Mouse (Mus musculus) retina, postnatal 1 day (tissue): ENCODE measurements around the gene Aff1.

Experiments used
- DNase-seq: peaks from one replicate; pipeline ENCODE4 v3.0.0-alpha.2; 2012

Gene Aff1

DNA sequence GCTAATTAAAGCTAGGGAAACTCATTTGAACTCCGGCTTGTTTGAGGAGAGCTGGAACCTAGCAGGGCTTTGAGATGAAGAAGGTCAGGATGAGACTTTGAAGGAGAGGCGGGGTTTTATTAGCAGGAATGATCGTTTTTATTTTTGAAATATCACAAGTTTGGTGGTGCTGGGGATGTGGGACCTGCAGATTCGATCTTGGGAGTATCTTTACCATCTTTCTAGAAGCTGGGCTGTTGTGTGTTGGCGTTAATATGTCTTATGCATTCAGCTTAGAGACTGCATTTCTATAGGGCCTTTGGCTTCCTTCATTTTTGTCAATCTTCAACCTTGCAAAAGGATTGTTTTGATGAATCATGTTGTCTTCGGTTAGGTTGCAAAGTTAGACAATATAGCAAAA lies 1.9 kb downstream of the Aff1 start:
- no peak for DNase-seq

DNA sequence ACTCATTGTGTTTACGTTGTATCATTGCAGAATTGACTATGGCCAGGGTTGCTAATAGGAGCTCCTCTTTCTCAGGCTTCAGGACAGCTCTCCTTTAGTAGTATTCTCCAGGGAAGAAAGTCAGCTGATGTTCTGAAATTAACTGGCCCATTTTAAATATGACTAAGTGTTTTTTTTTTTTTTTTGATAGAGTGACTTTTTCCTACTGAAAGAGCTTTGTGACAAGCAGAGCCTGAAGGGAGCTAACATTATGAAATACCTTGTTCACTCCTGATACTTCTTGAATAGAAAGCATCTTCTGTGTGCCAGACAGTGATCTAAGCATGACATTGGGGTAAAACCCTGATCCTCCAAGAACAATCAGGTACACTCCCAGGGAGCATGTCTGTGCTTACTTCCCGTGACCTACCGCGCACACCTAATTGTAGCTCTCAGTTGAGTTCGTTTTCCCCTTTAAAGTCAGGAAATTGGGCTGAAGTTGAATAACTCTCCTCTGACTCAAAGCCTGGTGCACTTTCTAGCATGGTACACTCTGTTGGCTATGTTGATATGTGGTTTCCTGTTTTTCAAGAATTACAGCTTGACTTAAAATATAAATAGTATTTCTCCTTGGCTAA lies 5.8 kb downstream of the Aff1 start:
- no peak for DNase-seq

DNA sequence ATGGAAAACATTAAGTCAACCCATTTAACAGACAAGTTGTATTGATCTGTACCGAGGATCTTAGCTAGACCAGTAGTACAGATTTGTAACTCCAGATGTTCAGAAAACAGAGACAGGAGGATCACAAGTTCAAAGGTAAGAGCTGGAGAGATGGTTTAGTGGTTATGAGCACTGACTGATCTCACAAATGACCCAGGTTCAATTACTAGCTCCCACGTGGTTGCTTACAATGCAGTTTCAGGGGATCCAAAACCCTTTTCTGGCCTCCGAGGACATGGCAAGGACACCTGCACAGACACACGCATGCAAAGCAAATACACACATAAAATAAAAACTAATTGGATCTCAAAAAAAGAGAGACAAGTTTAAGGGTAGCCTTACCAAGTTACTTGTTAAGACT lies 6.4 kb downstream of the Aff1 start:
- DNase-seq, result no peak

DNA sequence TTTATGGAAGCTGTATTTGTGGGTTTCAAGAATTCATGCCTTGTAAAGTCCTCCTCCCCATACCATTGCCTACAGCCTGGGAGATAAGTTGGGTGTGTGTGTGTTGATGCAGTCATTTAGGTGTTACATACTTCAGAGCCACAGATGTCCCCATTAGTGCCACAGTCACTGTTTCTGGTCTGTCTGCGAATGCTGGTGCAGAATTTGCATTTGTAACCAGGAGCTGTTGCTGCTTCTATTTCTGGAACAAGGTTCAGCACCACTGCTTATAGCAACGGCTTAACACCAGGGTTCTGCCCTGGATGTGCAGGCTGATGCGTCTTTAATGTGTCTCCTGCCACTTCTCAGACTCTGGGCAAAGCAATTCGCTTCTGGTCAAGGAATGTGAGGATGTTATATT lies 7.4 kb downstream of the Aff1 start:
- no peak for DNase-seq

DNA sequence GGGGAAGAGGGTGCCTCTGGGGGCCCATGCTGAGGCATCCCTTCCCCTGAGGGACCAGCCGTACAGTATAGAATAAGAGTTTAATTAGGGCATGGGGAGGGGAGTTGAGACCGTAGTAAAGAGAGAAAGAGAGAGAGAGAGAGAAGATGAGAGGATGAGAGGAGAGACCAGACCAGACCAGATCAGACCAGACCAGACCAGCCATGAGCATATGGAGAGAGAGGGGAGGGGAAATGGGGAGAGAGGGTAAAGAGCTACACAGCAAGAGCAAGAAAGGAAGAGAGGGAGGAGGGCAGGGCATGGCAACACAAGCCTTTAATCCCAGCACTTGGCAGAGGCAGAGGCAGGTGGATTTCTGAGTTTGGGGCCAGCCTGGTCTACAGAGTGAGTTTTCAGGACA lies 8.5 kb downstream of the Aff1 start:
- no peak for DNase-seq

DNA sequence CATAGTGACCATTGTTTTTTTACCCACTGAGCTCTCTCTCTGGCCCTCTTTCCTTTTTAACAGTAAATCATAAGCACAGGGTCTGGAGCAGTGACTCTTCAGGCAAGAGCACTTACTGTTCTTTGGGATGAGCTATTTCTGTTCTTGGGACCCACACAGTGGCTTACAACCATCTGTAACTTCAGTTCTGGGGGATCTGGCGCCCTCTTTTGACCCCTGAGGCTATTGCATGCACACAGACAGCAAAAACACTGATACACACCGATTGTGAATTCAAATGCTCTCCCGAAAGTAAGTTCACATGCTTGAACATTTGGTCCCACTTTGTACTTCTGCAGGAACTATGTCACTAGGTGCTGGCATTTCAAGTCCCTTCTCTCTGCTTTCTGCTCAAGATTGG lies 9.3 kb downstream of the Aff1 start:
- DNase-seq, result no peak

DNA sequence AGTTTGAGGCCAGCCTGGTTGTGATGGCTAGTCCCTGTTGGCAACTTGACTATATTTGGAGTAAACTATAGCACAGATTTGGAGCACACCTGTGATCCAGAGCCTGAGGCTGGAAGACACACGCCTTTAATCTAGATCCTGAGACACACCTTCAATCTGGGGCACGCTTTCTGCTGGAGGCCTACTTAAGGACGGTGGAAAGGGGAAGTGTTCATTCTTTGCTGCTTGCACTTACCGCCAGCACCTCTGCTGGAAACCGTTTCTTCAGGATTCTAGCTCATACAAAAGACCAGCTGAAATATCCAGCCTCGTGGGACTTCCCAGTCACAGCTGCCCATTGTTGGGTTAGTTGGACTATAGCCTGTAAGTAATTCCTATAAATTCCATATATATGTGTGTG lies 10.4 kb downstream of the Aff1 start:
- DNase-seq, result no peak

DNA sequence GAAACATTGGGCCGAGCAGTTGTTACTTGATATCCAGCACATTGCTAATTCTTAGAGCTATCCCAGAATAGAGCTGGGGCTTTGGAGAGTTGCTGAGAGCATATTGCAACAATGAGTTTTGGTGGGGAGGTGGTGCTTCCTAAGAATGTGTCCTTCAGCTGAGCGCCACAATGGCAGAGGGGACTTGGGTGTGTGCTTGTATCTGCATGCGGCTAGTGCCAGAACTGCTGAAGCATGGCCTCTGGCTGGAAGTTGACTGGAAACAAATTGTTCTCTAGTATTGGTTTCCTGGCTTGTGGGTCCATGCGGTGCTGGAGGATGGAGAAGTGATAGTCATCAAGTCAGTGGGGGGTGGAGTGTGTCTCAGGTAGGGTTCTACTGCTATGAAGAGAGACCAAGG lies 13.2 kb downstream of the Aff1 start:
- DNase-seq, result no peak

DNA sequence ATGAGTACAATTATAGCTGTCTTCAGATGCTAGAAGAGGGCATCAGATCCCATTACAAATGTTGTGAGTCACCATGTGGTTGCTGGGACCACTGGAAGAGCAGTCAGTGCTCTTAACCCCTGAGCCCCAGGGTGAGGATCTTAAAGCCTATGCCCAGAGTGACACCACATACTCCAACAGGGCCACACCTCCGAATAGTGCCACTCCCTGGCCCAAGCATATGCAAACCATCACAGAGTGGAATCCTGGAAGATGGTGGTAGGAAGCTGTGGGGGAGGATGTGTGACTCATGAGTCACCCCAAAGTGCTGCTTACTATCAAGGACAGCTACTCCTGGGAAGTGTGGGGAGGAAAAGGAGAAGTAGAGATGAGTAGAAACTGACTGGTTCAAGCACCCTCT lies 13.7 kb downstream of the Aff1 start:
- DNase-seq, result no peak

DNA sequence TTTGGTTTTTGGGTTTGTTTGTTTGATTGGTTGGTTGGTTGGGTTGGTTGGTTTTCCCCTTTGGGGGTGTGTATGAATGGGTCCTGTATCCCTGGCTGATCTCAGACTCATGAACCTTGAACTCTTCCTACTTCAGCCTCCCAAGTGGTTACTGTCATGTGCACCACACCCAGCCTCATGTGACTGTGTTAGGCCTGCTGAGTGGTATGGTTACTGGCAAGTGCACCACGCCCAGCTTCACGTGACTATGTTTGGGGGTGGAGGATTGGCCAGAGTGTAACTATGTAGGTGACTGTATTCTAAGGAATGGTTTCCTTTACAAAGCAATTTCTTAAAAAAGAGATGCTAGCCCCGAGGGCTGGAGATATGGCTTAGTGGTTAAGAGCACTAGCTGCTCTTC lies 16.9 kb downstream of the Aff1 start:
- no peak for DNase-seq

DNA sequence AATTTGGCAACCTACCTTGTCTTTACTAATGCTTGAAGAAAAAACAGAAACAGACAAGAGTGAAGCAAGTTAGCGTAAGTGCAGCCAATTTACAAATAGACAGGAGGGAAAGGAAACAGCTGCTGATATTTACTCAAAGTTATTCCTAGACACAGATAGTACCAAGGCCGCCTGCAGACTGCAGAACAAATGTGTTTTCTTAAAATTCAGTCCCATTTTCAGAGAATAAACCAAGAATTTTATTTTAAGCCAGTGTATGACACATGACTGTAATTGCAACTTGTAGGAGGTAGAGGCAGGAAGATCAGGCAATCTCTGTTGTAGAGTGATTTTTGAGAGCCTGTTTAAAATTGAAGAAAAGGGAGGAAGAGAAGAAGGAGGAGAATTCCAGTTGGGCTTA lies 19.7 kb downstream of the Aff1 start:
- DNase-seq, result no peak

DNA sequence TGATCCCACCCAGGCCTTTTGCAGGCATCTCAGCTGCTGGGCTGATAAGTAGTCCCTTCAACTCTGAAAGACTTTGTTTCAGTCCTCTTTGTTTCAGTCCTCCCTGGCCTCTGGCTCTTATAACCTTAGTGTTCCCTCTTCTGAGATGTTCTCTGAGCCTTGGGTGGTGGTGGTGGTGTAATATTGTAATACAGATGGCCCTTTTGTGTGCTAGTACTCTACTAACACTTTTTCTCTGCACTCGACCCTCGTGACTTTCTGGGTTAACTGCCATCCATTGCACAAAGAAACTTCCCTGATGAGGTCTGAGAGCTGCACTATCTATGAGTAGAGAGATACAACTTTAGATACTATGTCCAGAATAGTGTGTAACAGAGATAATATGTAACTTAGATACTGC lies 21.2 kb downstream of the Aff1 start:
- DNase-seq, result no peak

DNA sequence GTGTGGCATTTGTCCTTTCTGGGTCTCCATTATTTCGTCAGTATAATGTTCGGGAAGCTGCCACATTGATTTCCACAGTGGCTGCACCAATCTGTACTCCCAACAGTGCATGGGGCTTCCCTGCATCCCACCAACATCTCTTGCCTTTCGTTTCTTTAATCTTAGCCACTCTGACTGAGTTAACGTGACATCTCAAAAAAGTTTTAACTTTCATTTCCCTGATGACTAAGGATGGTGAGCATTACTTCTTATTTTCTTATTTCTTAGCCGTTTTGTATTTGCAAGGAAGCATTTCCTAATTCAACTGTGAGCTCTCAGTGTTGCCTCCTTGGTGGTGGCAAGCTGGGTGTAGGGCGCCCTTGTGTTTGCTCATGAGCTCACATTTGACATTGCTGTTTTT lies 22.8 kb downstream of the Aff1 start:
- DNase-seq, result no peak

DNA sequence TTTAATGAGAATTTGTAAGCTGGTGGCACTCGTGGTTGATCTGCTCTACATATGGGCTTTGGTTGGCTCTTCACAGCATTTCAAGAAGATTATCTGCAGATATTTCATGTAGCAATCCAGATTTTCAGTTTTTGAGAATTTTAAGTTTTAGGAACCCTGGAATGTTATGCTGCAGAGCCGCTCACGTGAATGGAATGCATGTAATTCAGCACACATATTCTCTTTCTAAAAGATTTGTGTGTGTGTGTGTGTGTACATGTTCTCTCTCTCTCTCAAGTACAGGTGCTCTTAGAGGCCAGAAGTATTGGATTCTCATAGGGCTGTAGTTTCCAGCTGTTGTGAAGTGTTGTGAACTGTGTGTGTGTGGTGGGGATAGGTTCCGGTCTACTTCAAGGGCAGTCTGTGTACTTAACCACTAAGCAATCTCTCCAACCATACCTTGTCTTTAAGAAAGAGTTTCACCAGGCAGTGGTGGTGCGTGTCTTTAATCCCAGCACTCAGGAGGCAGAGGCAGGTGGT lies 24.7 kb downstream of the Aff1 start:
- DNase-seq, result no peak

DNA sequence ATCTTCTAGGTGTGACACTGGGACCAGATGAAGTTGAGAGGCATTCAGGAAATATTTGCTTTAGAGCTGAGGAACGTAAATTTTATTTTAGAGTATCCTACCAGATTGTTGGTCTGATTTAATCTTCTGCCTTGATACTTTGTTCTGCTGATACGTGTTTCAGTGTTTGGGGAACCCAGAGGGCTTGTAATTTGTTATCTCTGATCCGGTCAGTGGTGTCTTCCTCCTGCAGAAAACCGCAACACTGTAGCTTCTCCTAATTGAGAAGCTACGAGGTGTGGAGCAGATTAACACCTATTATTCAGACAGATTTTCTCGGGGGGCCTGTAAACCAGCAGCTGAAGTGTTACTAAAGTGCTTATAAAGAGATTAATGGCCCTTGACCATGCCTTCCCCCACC lies 27.0 kb downstream of the Aff1 start:
- no peak for DNase-seq

DNA sequence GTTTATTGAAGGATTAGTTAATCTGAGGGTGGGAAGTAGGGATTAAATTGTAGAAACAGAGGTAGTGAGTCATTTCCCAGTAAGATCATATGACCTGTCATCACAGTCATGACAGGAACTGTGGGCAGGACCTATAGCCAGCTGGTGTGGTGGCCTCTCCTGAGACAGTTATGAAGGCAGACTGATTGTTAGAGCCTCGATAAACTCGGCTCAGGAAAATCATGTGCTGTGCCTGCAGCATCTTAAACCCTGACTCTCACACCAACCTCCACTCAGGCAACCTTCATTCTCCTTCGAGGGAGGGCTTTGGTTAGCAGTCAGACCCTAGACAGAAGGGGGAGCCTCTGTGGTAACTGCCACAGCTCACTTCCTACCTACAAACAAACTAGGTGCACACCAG lies 27.7 kb downstream of the Aff1 start:
- DNase-seq, result no peak

DNA sequence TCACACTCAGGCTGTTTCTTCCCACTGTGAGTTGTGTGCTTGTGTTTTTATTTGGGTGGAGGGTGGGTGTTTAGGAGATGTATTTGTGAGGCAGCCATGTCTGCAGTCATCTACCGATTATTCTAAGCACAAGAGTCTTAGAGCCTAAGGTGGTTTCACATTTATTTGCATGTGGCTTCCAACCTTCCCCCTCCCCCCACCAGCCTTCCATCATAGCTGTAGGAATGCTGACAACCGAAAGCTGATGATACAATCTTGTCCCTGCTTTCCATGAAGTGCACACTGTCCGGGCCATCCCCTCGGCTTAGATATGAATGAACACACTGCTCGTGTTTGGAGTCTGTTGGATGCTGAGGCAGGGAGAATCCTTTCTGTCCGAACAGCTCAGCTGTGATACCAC lies 28.8 kb downstream of the Aff1 start:
- no peak for DNase-seq

DNA sequence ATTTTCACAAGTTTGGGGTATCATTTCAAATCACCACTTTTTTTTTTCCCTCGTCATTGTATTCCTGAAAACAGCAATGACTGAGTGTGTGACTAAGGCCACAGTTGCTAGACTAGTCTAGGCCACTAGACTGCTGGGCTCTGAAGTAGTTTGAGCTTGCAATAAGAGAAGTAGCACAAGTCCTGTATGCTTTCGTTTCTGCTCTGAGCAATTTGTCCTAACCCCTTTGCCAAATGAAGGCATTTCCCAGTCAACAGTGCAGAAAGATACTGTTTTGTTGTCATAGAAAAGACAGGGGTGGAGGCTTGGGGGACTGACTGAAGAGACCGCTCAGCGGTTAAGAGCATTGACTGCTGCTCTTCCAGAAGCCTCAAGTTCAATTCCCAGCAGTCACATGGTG lies 29.3 kb downstream of the Aff1 start:
- no peak for DNase-seq

DNA sequence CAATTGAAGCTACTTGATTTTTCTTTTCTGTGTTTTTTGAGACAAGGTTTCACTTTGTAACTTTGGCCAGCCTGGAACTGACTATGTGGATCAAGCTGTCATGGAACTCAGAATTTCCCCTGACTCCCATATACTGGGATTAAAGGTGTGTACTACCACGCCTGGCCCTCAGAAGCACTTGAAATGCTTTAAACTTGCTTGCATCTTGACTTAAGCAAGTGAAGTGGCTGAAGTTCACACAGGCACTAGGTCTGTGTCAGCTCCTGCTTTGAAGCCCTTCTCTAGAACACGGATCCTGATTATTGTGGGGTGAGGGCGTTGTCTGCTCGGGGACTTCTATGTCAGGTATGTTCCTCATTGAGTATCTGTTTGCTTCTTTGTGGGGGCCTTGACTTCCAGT lies 30.5 kb downstream of the Aff1 start:
- DNase-seq, result no peak

DNA sequence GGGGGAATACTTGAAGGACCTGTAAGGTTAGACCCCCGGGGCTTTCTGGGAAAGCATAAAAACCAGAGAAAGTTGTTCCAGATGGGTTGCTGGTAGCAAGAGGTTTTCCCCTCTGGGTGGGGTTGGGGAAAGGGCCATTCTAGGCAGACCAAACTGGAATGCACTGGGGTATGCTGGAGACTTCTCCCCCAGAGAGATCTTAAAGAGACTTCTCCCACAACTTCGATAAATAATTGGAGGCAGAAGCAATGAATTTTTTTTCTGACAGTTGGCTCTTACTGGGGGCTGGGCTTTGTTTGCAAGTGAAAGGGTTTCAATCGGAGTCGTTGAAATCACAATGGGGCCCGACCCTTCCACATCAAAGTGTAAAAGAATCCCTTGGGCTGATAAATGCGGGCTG lies 32.2 kb downstream of the Aff1 start:
- no peak for DNase-seq

DNA sequence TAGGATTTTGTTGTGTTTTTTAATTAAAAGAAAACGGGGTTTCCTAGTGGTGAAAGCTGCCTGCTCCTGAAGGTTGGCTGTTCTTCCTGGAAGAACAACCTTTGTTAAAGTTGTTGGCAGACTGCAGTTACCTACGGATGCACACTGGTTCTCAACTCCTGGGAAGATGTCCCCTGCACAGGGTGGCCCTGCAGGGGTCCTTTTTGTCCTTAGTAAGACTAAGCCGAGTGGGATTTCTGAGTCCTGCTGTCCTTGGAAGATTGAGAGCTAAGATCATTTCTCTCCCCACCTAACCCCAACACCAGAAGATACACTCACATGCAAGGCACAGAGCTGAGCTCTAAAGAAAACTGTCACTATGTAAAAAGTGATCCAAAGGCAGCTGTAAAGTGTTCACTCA lies 32.6 kb downstream of the Aff1 start:
- DNase-seq, result no peak

DNA sequence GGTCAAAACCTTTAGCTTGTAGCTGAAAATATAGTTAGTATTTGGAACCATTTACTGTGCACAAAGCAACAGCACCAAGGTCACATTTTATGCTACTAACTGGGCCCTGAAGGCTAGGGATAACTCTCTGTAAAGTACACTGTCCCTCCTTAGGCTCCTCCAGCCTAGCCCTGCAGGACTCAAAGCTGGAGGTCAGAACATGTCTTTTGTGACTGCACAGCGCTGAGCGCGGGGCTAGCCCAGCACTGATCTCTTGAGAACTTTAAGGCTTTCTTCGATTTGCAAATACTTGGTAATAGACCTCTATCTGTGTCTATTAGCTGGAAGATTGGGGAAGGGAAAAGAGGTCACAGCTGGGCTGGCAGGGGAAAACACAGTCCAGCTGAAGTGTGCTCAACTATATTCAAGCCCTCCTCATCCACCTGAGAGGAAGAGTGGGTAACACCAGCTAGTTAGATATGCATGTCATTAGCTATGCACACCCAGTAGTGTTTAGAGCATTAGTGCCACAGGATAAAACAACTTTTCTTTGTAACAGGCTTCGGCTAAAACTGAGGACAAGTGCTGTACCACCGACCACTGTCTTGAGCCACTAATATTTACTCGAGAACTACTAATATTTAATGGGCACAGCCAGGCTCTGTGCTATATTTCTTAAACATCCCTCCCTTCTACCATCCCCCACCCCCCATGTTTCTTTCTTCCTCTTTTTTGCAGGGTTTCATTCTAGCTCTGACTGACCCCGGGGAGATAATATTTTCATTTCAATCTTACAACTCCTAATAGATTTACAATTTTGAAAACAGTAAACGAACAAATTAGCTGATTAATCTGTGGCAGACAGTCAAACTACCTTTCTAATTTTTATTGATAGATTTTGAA lies 33.3 kb downstream of the Aff1 start:
- no peak for DNase-seq

DNA sequence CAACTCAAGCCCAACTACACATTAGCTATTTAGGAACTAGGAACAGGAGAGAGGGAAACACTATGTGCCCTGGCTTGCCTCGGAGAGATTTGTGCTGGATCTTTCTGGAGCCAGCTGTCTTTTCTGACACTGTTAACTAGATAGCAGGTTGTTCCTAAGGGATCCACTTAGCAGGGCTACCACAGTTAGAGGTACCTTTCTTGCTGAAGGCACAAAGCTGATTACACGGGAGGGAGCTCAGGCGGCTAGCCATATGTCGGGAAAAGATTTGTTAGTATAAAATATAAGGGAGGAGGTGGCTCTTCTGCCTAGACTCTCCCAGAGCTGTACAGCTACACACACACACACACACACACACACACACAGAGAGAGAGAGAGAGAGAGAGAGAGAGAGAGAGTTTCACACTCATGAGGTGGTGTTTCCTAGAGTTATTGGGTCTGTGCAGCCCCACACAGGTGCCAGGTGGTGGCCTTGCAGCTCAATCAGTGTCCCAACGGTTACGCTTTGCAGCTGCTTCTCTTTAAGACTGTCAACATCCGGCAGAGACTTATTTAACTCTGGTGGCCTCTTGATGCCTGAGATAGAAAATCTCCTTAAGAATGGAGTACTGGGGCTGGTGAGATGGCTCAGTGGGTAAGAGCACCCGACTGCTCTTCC lies 34.2 kb downstream of the Aff1 start:
- peak; percentile 83 for DNase-seq

DNA sequence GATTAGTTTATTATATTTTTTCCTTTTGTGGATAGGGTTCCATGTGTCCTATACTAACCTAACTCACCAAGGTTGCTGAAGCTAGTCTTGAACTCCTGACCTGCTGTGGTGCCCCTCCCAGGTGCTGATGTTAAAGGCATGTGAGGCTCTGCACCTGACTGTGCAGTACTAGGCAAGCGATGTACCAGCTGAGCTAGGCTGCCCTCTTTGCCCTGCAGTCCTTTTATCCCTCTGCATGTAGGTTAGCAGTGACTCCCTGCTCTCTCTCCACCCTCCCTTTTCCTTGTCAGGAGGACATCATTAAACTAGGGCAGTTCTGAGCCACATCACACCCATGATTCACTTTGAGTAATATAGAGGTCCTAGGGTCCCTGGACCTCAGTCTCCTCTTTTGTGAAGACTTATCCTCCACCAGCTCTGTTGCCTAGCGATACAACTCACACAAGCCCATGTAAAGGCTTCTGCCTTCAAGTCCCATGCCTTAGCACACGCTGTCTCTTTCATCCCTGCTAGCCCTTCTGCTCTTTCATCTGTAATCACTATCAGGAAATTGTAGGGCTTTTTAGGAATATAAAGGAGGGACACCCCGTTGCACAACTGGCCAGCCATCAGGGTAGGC lies 35.7 kb downstream of the Aff1 start:
- no peak for DNase-seq
